Mouse (Mus musculus): ENCODE measurements at regions not wholly inside any gene's neighbourhood (a gene's known extent, or its start where the extent isn't known, plus 50 kb on each side); places are given as distances from the start of the nearest gene placed in this dataset.

GRCm38 (mm10) chr9:13916837-13917236 lies 89.3 kb downstream of the Fam76b start:
- TF ChIP-seq CTCF (IDR thresholded peaks at IDR 0.05), result no peak
- TF ChIP-seq EP300 (IDR thresholded peaks at IDR 0.05), result no peak
